Mouse (Mus musculus) adrenal gland, adult 18-20 months (tissue): ENCODE results near the gene Izumo2. TPM values are rescaled to one million over a fixed set of nuclear protein-coding genes. Genes with fewer than 3 reads are reported as not detected.

Source experiments
- DNase-seq, 2 experiments: peaks; one replicate each; pipeline ENCODE4 v3.0.0; 2021 to 2022; ENCODE audit warnings: low spot score in 2 of 2
- long read RNA-seq, 2 experiments: library from polyadenylated mRNA; stranded (forward); transcript quantifications; one replicate each; pipeline ENCODE4 v2.0.0; 2021
- total RNA-seq, 2 experiments: library from RNA; stranded (reverse); gene quantifications; 1 replicate in 1 of 2; 2 replicates in 1 of 2; pipeline ENCODE4 v1.2.3; 2021

The Izumo2 gene
- not detected for total RNA-seq
- long read RNA-seq, experiment 1 = 0 reads
- long read RNA-seq, experiment 2 = 0 reads

DNA sequence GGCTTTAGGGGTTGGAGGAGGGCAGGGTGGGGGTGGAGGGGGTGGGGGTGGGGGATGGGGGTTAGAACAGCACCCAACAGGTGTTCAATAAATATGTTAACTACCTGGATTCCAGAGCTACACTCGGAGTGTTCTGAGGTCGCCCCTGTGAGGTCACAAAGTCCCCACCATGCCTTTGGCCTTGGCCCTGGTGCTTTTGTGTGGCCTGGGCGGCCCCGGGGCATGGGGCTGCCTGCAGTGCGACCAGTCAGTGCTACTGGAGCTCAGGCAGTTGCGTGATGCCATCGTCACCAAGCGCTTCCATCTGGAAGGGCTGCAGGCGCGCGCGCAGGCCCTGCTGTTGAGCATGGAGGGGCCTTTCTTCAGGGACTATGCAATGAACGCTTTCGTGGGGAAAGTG lies at the start of gene Izumo2:
Izumo2 (plus strand) TSS at position 169 of the 400 bp plus-strand sequence.
- DNase-seq = no peak

DNA sequence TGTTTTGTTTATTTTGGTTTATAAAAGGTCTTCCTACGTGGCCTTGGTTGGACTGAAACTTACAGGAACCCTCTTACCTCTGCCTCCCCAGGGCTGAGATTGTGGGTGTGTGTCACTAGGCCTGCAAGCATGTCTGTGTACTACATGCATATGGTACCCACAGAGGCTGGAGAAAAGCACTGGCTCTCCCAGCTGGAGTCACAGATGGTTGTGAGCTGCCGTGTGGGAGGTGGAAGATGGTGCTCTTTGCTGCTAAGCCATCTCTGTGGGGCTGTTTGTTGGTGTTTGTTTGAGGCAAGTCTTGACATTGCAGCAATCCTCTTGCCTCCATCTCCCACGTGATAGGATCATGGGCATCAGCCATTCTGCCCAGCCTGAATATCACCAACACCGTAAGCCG lies 47.3 kb upstream of the Izumo2 start:
- no peak for DNase-seq

DNA sequence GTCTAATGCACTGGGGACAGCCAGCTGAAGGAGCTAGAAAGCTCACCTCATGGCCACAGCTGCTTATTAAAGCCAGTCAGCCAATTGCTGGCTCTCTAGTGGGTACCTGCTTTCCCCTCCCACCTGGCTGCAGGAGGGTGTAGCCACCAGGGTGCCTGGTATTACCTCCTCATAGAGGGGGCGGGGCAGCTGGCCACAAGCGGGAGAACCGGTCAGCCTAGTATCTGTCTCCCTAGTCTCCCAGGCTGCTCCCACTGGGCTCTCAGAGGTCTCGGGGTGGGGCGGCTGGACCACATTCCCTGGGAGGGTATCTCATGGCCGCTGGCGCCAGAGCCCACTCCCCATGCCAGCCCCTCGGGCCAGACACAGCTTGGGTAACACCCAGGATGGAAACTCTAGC lies 46.4 kb upstream of the Izumo2 start:
- DNase-seq = no peak

DNA sequence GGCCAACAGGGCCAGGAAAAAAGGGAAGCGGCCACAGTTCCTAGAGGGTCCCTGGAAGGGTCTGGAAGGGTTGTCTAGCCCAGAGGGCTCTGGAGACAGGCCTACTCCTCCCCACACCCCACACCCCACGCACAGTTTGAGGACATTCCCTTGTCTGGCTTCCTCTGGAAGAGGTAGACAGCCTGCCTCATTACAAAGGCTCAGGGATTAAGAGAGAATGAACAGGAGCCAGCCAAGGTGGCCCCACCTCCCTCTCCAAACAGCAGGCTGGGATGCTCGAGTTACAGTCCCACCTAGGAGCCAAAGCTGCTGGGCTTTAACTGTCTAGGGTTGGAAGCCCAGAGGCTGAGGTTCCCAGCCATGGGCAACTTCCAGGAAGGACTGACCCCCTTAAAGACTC lies 46.0 kb upstream of the Izumo2 start:
- DNase-seq = no peak

DNA sequence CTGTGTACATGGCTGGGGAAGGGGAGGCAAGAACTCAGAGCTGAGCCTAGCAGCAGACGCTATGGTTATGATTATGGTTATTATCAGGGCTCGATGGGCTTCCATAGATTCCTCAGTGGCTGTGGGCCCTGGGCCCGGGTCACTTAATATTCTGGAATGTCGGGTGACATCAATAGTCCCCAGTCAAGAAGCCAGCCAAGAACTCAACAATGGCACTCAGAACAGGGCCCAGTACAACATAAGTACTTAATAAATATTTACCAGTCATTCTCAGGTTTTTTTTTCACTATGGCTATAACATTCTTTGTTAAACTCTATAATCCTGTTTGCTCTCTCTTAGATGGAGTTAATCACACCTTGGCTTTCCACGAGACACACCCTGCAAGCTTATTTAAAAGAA lies 45.0 kb upstream of the Izumo2 start:
- no peak for DNase-seq

DNA sequence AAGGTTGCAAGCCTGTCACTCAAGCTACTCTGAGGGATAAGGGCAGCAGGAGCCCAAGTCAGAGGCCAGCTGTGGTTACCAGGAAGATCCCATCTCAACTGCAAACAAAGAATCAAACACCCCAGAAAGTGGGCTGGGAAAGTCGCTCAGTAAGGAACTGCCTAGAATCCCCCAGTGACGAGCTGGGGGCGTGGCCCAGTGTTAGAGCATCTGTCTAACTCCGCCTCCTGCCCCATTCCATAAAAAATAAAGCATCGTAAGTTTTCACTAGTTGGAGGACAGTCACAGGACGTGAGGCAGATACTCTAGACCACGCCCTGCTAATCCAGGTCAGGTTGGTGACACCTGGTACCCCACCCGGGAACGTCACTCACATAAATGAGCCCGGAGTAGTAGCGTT lies 43.8 kb upstream of the Izumo2 start:
- DNase-seq = no peak

DNA sequence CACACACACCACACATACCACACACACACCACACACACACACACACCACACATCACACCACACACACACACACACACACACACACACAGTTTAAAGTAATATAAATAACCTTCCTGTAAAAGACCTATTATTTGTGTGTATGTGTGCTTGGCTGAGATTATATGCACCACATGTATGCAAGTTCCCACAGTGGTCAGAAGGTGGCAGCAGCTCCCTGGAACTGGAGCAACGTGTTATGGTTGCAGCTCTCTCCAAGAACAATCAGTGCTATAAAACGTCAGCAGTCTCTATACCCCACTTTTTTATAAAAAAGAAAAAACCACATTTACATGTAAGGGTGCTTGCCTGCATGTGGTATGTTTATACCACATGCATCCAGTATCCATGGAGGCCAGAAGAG lies 42.1 kb upstream of the Izumo2 start:
- DNase-seq = no peak

DNA sequence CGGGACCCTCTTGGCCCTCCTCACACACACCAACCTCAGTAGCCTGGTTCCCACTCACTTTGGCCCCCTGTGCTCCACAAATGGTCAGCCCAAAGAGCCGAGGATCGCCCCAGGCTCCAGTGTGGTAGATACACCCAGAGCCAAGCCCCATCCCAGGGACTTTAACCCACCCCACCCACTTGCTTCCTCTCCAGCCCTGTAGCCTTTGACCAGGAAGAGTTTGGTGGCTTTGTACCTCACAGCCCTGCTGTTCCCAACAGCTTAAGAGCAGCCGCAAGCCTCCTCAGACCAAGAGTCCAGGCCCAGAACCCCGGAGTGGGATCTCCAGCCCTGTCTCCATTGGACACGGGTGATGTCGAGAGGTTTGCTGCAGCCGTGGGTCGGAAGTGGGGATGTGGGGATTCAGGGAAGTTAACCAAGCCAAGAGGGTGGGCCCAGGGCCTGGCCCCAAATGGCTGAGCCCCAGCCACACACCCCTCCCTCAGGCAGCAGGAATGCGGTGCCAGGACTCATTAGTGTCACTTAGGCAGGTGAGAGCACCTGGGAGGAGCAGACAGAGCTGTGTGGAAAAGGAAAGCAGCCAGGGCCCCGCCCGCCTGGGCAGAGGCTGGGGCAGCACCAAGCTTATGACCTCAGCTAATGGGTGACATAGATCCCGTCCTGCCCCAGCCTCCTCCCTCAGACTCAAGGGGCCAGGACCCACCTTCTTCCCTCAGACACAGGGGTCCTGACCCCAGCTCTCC lies 40.4 kb upstream of the Izumo2 start:
- no peak for DNase-seq

DNA sequence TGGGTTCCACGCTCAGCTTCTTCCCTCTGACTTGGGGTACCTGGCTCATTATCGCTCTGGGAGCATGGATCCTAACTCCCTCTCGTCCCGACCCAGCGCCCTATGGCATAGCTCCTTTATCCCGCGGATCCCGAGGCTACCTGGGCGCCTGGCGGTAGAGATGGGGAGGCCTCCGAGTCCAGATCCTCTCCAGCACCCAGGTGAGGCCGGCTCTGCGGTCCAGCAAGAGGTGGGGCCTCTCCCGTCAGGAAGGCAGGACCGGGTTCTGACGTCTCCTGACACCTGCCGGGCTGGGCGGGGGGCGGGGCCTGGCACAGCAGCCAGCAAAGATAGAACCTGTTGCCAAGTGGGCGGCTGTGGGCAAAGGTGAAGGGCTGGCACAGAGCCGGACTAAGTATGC lies 39.4 kb upstream of the Izumo2 start:
- no peak for DNase-seq

DNA sequence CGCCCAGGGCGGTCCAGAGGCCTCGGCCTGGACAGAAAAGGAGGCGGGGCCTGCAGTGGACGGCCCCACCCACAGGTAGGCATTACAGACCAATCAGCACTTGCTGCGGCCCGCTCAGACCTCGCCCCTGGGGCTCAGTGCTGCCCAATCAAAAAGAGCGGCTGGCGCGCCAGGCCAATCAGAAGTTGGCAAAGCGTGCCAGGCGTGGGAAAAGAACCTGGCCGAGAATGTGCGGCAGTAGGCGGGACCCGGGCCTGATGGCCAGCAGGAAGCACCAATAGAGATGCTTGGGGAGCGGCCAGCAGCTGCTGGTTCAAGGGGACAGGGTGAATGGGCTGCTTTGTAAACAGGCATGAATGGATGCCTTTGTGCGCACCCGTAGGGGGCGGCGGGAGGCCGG lies 37.7 kb upstream of the Izumo2 start, which contains the start of gene Myh14:
Myh14 (minus strand) TSS at position 41 of the 400 bp plus-strand sequence.
- DNase-seq = peak; percentile 73 to 78

DNA sequence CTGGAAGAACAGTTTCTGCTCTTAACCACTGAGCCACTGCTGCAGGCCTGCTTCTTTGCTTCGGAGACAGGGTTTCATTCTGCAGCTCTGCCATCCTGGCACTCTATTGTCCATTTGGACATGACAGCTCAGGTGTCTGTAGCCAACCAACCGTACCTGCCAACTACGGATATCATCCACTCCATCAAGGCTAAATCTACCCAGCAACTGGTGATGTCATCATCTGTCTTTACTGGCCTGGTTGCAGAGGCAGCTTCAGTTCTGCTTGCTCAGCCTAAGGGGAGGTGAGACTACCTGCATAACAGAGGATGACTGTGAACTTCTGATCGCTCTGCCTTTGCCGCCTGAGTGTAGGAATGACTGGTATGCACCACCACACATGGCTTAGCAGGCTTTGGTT lies 36.3 kb upstream of the Izumo2 start:
- no peak for DNase-seq

DNA sequence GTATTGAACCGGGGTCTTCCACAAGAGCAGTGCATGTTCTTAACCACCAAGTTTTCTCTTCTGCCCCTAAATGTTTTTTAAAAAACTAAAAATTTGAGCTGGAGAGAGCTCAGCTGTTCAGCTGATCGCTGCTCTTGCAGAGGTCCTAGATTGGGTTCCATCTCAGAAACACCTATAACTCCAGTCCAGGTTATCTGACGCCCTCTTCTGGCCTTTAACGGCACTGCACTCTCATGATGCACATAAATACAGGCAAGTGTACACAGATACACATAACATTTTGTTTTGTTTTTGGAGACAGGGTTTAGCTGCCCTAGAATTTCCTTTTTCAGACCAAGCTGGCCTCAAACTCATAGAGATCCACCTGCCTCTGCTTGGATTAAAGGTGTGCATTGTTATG lies 34.0 kb upstream of the Izumo2 start:
- DNase-seq = no peak

DNA sequence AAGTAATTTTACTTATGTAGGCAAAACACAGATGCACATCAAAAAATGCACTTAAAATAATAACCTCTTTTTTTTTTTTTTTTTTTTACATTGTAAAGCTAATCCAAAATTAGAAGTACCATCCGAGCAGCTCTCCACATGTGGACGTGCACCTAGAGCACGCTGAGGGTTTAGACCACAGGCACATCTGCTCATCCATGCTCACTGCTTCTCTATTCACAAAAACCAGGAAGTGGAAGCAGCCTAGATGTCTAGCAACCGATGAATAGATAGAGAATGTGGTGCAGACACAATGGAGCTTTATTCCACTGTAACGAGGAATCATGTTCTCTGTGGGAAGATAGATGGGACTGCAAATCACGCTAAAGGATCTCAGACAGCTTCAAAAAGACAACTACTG lies 33.4 kb upstream of the Izumo2 start:
- DNase-seq = no peak

DNA sequence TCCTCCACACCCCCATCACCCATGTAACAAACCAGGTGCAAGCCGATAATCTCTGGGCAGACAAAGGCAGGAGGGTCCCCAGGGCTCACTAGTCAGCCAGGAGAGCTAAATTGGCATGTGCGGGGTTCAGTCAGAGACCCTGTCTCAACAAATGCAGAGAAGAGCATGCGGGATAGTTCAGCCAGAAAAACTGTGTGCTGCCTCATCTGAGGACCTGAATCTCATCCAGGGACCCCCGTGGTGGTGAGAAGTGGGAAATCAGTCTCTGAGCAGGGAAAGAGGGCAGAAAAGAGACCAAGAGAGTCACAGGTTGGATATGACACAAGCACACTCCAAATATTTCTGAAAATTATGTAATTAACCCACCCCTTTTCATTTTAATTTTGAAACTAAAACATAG lies 32.4 kb upstream of the Izumo2 start:
- DNase-seq = no peak

DNA sequence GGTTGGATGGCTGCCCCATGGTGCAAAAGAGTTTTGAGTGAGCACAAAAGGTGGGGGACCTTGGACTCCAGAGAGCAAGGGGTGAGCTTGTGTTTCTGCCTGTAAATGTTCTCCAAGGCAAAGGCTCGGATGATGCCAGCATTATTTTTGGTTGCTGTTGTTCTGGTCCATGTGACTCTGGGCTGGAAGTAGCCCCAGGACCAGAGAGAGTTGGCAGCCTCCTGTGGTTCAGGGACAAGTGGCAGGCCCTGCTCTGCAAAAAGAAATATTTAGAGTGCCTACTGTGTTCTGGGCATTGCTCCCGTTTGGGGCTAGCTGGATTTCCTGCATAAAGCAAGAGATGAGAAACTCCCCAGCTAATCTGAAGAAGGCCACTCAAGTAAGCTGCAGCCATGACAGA lies 31.9 kb upstream of the Izumo2 start:
- DNase-seq = no peak

DNA sequence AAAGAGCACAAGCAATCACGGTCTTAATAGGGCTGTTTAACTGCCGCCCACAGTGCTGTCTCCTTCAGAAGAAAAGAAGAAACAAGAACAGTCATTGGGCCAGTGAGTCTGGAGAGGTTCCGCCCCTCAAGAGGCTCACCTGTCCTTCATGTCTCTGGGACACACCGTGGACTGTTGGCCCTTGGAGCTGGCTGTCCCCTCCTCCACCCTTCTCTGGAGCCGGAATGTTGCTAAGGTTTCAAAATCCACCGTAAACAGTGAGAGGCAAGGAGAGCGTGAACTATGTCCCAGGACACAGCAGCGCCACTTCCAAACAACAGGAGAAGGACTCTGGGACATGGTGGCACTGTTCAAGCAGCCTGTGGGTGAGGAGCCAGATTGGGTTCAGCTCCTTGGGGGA lies 24.9 kb upstream of the Izumo2 start:
- no peak for DNase-seq

DNA sequence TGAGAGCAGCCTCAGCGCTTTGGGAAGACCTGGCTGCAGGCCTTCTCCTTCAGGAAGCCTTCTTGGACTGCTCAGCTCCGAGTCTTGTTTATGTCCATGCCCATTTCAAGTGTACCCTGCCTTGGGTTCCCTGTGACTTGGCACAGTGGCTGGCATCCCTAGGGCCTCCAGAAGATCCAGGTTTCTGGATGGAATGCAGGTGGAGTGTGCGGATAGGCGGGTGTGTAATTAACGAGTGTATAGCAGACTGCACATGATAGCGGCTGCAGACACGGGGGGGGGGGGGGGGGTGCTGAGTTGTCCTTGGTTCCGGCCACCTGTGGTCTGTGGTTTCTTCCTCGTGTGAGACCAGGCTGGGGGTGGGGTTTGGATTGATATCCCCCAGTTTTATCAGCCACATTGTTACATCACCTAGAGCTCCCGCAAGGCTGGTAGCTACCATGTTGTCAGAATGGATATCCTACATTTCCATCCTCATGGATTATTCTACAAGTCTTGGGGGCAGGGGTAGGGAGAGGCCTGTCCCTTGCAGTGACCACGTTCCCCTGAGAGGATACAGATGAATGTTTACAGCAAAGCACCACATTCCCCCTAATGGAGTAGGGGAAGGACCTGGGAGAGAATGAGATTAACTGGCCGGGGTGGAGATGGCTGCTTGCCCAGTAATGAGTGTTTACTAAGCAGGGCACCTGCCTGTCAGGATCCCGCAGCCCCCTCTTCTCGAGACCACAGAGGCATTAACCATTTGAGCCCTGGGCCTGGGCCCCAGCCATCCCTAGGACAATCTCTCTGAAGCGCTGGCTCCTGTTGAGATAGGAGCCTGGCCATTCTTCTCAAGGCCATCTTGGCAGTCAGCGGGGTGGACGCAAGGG lies 22.8 kb upstream of the Izumo2 start:
- DNase-seq = no peak

DNA sequence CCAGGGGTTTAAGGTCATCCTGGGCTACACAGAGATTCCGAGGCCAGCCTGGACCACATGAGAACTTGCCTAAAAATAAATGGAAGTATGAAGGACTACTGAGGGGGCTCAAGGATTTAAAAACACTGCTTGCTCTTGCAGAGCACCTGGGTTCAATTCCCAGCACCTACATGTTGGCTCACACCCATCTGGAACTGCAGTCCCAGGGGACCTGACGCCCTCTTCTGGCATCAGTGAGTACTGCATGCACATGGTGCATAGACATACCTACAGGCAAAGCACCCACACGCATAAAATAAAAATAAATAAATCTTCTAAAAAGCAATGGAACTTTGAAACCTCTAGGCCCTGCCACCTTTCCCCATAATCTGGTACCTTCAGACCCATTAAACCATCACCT lies 19.7 kb upstream of the Izumo2 start:
- DNase-seq = no peak

DNA sequence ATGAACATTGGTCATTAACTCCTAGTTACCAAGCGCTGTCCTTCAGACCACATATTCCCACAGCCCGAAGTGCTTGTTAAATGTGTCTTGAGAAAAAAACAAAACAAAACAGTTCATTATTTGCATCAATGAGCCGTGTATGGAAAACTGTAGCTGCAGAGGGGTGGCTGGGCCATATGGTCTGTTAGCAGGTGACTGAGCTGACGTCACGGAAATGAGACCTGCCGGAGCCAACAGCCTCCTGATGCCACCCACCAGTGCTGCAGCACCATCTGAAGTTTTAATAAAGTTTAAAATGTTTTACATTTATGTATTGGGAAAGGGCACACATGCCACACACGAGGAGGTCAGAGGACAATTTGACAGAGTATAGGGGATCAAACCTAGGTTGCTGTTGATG lies 19.2 kb upstream of the Izumo2 start:
- DNase-seq = no peak

DNA sequence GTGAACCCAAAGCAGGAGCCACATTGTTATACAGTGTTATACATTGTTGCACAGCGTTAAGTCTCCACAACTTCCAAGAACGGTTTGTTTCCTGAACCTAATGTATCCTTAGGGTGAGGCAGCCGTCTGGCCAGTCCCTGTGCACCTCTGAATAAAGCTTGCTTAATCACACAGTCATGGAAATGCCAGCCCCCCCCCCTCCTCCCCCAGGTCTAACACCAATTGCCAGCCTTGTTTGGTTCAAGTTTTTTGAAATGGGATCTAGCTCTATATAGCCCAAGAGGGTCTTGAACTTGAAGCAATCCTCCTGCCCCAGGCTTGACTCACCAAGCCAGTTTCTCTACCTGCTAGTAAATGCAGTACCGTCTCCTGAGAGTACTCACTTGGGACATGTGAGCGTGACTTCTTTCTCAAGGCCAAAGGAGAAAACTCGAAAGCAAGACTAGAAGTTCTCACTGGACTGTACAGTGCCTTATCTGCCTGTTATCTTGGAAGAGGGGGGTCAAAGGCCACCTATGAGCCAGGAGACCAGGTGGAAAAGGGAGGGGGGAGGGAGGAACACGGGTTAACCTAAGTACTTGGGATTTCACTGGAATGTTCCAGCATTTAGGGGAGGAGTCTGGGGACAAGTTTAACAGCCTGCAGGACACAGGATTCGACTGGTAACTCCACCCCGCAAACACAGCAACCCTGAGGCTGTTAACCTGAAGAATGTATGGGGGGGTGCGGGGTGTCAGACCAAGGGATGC lies 14.9 kb upstream of the Izumo2 start:
- no peak for DNase-seq

DNA sequence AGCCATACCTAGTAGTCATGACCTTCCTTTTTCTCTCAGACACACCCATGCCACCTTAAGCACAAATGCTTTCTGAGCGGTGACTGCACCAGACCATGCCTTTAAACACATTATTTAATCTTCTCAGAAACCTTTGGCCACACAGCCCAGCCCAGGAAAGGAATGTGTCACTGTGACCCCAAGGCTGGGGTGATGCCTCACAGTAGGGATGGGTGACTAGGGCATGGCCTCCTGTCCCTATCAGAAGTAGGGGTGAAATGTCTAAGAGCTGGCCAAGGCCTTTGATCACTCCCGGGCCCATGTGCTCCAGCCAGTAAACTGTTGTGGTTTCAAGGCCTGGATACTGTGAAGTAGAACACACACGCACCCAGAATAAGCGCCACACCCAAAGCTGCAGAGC lies 13.3 kb upstream of the Izumo2 start:
- no peak for DNase-seq
